Mouse (Mus musculus): Measurements from ENCODE around the gene Vsig8. TPM values are rescaled to one million over a fixed set of nuclear protein-coding genes. Genes with fewer than 3 reads are reported as not detected.

The Vsig8 gene
- polyA plus RNA-seq, 1 experiment from 2014 or later, result not detected

- no peak for ATAC-seq (replicated peaks; ENCODE audit: insufficient number of reproducible peaks, low FRiP score, low TSS enrichment, low read depth)
- H3K4me2 ChIP-seq (ENCODE audit: low read depth, low read length), result no peak overlapping the region
- H3K36me3 ChIP-seq (replicated peaks; ENCODE audit: control insufficient read depth, insufficient read depth, low read depth, low read length), result no peaks in the 10 kb centered on the region
- no peak overlapping the region for H3K4me3 ChIP-seq (ENCODE audit: low read depth, low read length)
- H3K4me1 ChIP-seq (ENCODE audit: control insufficient read depth, insufficient read depth, low read length), result no peaks in the 10 kb centered on the region; the same call in none of the 2 replicates
- no peak overlapping the region for H3K27ac ChIP-seq (replicated peaks; ENCODE audit: low read depth, low read length)
- no peak for DNase-seq (ENCODE audit: low spot score)
- H3K9ac ChIP-seq (replicated peaks; ENCODE audit: low read length), result no peak overlapping the region
- no peaks in the 10 kb centered on the region for H3K9me3 ChIP-seq (replicated peaks; ENCODE audit: control insufficient read depth, low read length)
- H3K27me3 ChIP-seq (ENCODE audit: control insufficient read depth, insufficient read depth, low read length), result no peaks in the 10 kb centered on the region
- 77% methylated on average over 17 of the region's 17 CpGs for WGBS
Observed at GRCm38 (mm10) chr1:172513525-172514212, 42.1 kb upstream of the Vsig8 start.

- Histone ChIP-seq H3K4me2 (ENCODE audit: low read depth, low read length) (no peak overlapping the region), H3K4me3 (ENCODE audit: low read depth, low read length) (no peak overlapping the region), H3K9me3 (replicated peaks; ENCODE audit: control insufficient read depth, low read length) (no peaks in the 10 kb centered on the region), H3K9ac (replicated peaks; ENCODE audit: low read length) (no peak overlapping the region), H3K4me1 (ENCODE audit: control insufficient read depth, insufficient read depth, low read length) (no peaks in the 10 kb centered on the region; the same call in none of the 2 replicates), H3K27ac (replicated peaks; ENCODE audit: low read depth, low read length) (no peak overlapping the region), H3K27me3 (ENCODE audit: control insufficient read depth, insufficient read depth, low read length) (no peaks in the 10 kb centered on the region), H3K36me3 (replicated peaks; ENCODE audit: control insufficient read depth, insufficient read depth, low read depth, low read length) (no peaks in the 10 kb centered on the region)
- no peak for ATAC-seq (replicated peaks; ENCODE audit: insufficient number of reproducible peaks, low FRiP score, low TSS enrichment, low read depth)
- DNase-seq (ENCODE audit: low spot score), result no peak
- 80% methylated on average over 4 of the region's 4 CpGs for WGBS
Observed at GRCm38 (mm10) chr1:172514213-172514529, 41.6 kb upstream of the Vsig8 start.

GRCm38 (mm10) chr1:172514551-172515268 is 41.0 kb upstream of the Vsig8 start:
- no peak overlapping the region for H3K27ac ChIP-seq (replicated peaks; ENCODE audit: low read depth, low read length)
- 79% methylated on average over 7 of the region's 7 CpGs for WGBS

GRCm38 (mm10) chr1:172515396-172515795 is 40.3 kb upstream of the Vsig8 start:
- H3K9ac ChIP-seq (replicated peaks; ENCODE audit: low read length), result no peak overlapping the region
- no peak overlapping the region for H3K4me2 ChIP-seq (ENCODE audit: low read depth, low read length)
- H3K4me1 ChIP-seq (ENCODE audit: control insufficient read depth, insufficient read depth, low read length), result no peaks in the 10 kb centered on the region; the same call in none of the 2 replicates
- ATAC-seq (replicated peaks; ENCODE audit: insufficient number of reproducible peaks, low FRiP score, low TSS enrichment, low read depth), result no peak
- WGBS, result 53% methylated on average over 1 of the region's 1 CpGs
- H3K36me3 ChIP-seq (replicated peaks; ENCODE audit: control insufficient read depth, insufficient read depth, low read depth, low read length), result no peaks in the 10 kb centered on the region
- H3K27me3 ChIP-seq (ENCODE audit: control insufficient read depth, insufficient read depth, low read length), result no peaks in the 10 kb centered on the region
- H3K27ac ChIP-seq (replicated peaks; ENCODE audit: low read depth, low read length), result no peak overlapping the region
- no peak overlapping the region for H3K4me3 ChIP-seq (ENCODE audit: low read depth, low read length)
- H3K9me3 ChIP-seq (replicated peaks; ENCODE audit: control insufficient read depth, low read length), result no peaks in the 10 kb centered on the region
- DNase-seq (ENCODE audit: low spot score), result no peak

More at GRCm38 (mm10) chr1:172514551-172515268, 41.0 kb upstream of the Vsig8 start:
- Histone ChIP-seq H3K27me3 (ENCODE audit: control insufficient read depth, insufficient read depth, low read length) (no peaks in the 10 kb centered on the region), H3K36me3 (replicated peaks; ENCODE audit: control insufficient read depth, insufficient read depth, low read depth, low read length) (no peaks in the 10 kb centered on the region), H3K4me1 (ENCODE audit: control insufficient read depth, insufficient read depth, low read length) (no peaks in the 10 kb centered on the region; the same call in none of the 2 replicates), H3K9me3 (replicated peaks; ENCODE audit: control insufficient read depth, low read length) (no peaks in the 10 kb centered on the region), H3K4me3 (ENCODE audit: low read depth, low read length) (no peak overlapping the region), H3K4me2 (ENCODE audit: low read depth, low read length) (no peak overlapping the region), H3K9ac (replicated peaks; ENCODE audit: low read length) (no peak overlapping the region)
- ATAC-seq (replicated peaks; ENCODE audit: insufficient number of reproducible peaks, low FRiP score, low TSS enrichment, low read depth) (no peak), DNase-seq (ENCODE audit: low spot score) (no peak)

- 74% methylated on average over 4 of the region's 4 CpGs for WGBS
- Histone ChIP-seq H3K27ac (replicated peaks; ENCODE audit: low read depth, low read length) (no peak overlapping the region), H3K36me3 (replicated peaks; ENCODE audit: control insufficient read depth, insufficient read depth, low read depth, low read length) (no peaks in the 10 kb centered on the region), H3K27me3 (ENCODE audit: control insufficient read depth, insufficient read depth, low read length) (no peaks in the 10 kb centered on the region), H3K4me2 (ENCODE audit: low read depth, low read length) (no peak overlapping the region), H3K9ac (replicated peaks; ENCODE audit: low read length) (no peak overlapping the region), H3K4me3 (ENCODE audit: low read depth, low read length) (no peak overlapping the region), H3K4me1 (ENCODE audit: control insufficient read depth, insufficient read depth, low read length) (no peaks in the 10 kb centered on the region; the same call in none of the 2 replicates), H3K9me3 (replicated peaks; ENCODE audit: control insufficient read depth, low read length) (no peaks in the 10 kb centered on the region)
- DNase-seq (ENCODE audit: low spot score) (no peak), ATAC-seq (replicated peaks; ENCODE audit: insufficient number of reproducible peaks, low FRiP score, low TSS enrichment, low read depth) (no peak)
Observed at GRCm38 (mm10) chr1:172518013-172518412, 37.7 kb upstream of the Vsig8 start.

- no peak for ATAC-seq (replicated peaks; ENCODE audit: insufficient number of reproducible peaks, low FRiP score, low TSS enrichment, low read depth)
- no peak for DNase-seq (ENCODE audit: low spot score)
- H3K4me3 ChIP-seq (ENCODE audit: low read depth, low read length), result no peak overlapping the region
- no peaks in the 10 kb centered on the region; the same call in 1 of the 2 replicates for H3K4me1 ChIP-seq (ENCODE audit: control insufficient read depth, insufficient read depth, low read length)
- H3K4me2 ChIP-seq (ENCODE audit: low read depth, low read length), result no peak overlapping the region
- H3K9me3 ChIP-seq (replicated peaks; ENCODE audit: control insufficient read depth, low read length), result no peaks in the 10 kb centered on the region
- H3K36me3 ChIP-seq (replicated peaks; ENCODE audit: control insufficient read depth, insufficient read depth, low read depth, low read length), result no peaks in the 10 kb centered on the region
- H3K27me3 ChIP-seq (ENCODE audit: control insufficient read depth, insufficient read depth, low read length), result no peaks in the 10 kb centered on the region
- H3K9ac ChIP-seq (replicated peaks; ENCODE audit: low read length), result no peak overlapping the region
- H3K27ac ChIP-seq (replicated peaks; ENCODE audit: low read depth, low read length), result no peak overlapping the region
- WGBS, result 48% methylated on average over 6 of the region's 6 CpGs
Observed at GRCm38 (mm10) chr1:172519644-172520043, 36.1 kb upstream of the Vsig8 start.

GRCm38 (mm10) chr1:172520576-172521440 is 34.9 kb upstream of the Vsig8 start, which contains the start of gene Cfap45:
Gene Cfap45 (plus strand): TSS chr1:172520801.
- peak within 1 kb of the TSS; percentile 44 for H3K4me2 ChIP-seq (ENCODE audit: low read depth, low read length)
- H3K27me3 ChIP-seq (ENCODE audit: control insufficient read depth, insufficient read depth, low read length), result no peaks in the 10 kb centered on the region
- DNase-seq (ENCODE audit: low spot score) (peak; percentile 97), ATAC-seq (replicated peaks; ENCODE audit: insufficient number of reproducible peaks, low FRiP score, low TSS enrichment, low read depth) (peak; percentile 81)
- 4% methylated on average over 28 of the region's 28 CpGs for whole genome bisulfite sequencing
- H3K27ac ChIP-seq (replicated peaks; ENCODE audit: low read depth, low read length), result no peak within 1 kb of the TSS
- no peaks in the 10 kb centered on the region; the same call in 1 of the 2 replicates for H3K4me1 ChIP-seq (ENCODE audit: control insufficient read depth, insufficient read depth, low read length)
- H3K9ac ChIP-seq (replicated peaks; ENCODE audit: low read length), result no peak within 1 kb of the TSS
- no peaks in the 10 kb centered on the region for H3K9me3 ChIP-seq (replicated peaks; ENCODE audit: control insufficient read depth, low read length)
- H3K36me3 ChIP-seq (replicated peaks; ENCODE audit: control insufficient read depth, insufficient read depth, low read depth, low read length), result no peaks in the 10 kb centered on the region
- peak within 1 kb of the TSS; percentile 15 for H3K4me3 ChIP-seq (ENCODE audit: low read depth, low read length)

Data from embryonic facial prominence, embryonic 11.5 days (tissue).